Comparison of ENCODE assay signal across 13 mouse cellular contexts in genomic region chr10:108354726-108355391, GRCm38 (mm10). TPM values are rescaled to one million over a fixed set of nuclear protein-coding genes. Genes with fewer than 3 reads are reported as not detected.
DNase-seq lines count a peak whose midpoint lies in the region; ATAC-seq and TF ChIP-seq lines count a peak whose summit lies in the region.
"Had no signal": no experiment of that assay in that cellular context is flagged by ENCODE, and none has a peak within 500 bp of the region (broad histone marks: within the 10 kb centered on the region; RNA-seq: fewer than 3 reads in every experiment).

No protein-coding gene starts in this region.

- no peaks in the 10 kb centered on the region for H3K36me3 ChIP-seq in hindbrain, embryonic 14.5 days (replicated peaks; ENCODE audit: control insufficient read depth, insufficient read depth)
- no peaks in the 10 kb centered on the region for H3K36me3 ChIP-seq in hindbrain, postnatal 0 days (ENCODE audit: insufficient read depth, low read length)
- H3K36me3 ChIP-seq in forebrain, embryonic 13.5 days (ENCODE audit: poor library complexity, severe bottlenecking): no peaks in the 10 kb centered on the region
- H3K36me3 ChIP-seq: heart, embryonic 15.5 days had no signal

- no peaks in the 10 kb centered on the region for H3K9me3 ChIP-seq in hindbrain, embryonic 14.5 days (ENCODE audit: control insufficient read depth, low read length)
- H3K9me3 ChIP-seq in hindbrain, postnatal 0 days (ENCODE audit: low read length): no peaks in the 10 kb centered on the region
- H3K9me3 ChIP-seq in forebrain, embryonic 13.5 days (replicated peaks): no peaks in the 10 kb centered on the region
- H3K9me3 ChIP-seq: heart, embryonic 15.5 days had no signal

- H3K4me1 ChIP-seq in hindbrain, embryonic 14.5 days (replicated peaks; ENCODE audit: control insufficient read depth, insufficient read depth, low read length): no peaks in the 10 kb centered on the region
- no peaks in the 10 kb centered on the region for H3K4me1 ChIP-seq in hindbrain, postnatal 0 days (ENCODE audit: insufficient read depth, low read length)
- H3K4me1 ChIP-seq in forebrain, embryonic 13.5 days: peaks cover 13% of the 10 kb centered on the region

- 39% methylated on average over 10 of the region's 10 CpGs for WGBS in hindbrain, embryonic 14.5 days
- whole genome bisulfite sequencing in hindbrain, postnatal 0 days: 38% methylated on average over 10 of the region's 10 CpGs
- 11% methylated on average over 10 of the region's 10 CpGs for WGBS in forebrain, embryonic 13.5 days

- no peak overlapping the region for H3K9ac ChIP-seq in hindbrain, embryonic 14.5 days
- H3K9ac ChIP-seq in hindbrain, postnatal 0 days (replicated peaks; ENCODE audit: low read length): no peak overlapping the region
- H3K9ac ChIP-seq in forebrain, embryonic 13.5 days: no peak overlapping the region
- H3K9ac ChIP-seq: heart, embryonic 15.5 days had no signal

- no peak for ATAC-seq in hindbrain, embryonic 14.5 days (ENCODE audit: low FRiP score)
- no peak for ATAC-seq in hindbrain, postnatal 0 days
- peak; percentile 41; the same call in 1 of the 2 replicates for ATAC-seq in forebrain, embryonic 13.5 days
- no peak for ATAC-seq in monocyte, adult 5-6 weeks (replicated peaks; ENCODE audit: insufficient number of reproducible peaks, low FRiP score, low TSS enrichment, poor library complexity, severe bottlenecking)
- ATAC-seq: CD4-positive, CD25-positive, alpha-beta regulatory T cell, adult 4 months had no signal

- no peak overlapping the region for H3K4me2 ChIP-seq in hindbrain, embryonic 14.5 days (replicated peaks)
- no peak overlapping the region for H3K4me2 ChIP-seq in hindbrain, postnatal 0 days (ENCODE audit: low read depth, low read length)
- no peak overlapping the region for H3K4me2 ChIP-seq in forebrain, embryonic 13.5 days
- H3K4me2 ChIP-seq: heart, embryonic 15.5 days had no signal

- no peaks in the 10 kb centered on the region for H3K27me3 ChIP-seq in hindbrain, embryonic 14.5 days (ENCODE audit: control insufficient read depth, insufficient read depth, low read length)
- H3K27me3 ChIP-seq in hindbrain, postnatal 0 days (ENCODE audit: insufficient read depth, low read length): no peaks in the 10 kb centered on the region
- H3K27me3 ChIP-seq in forebrain, embryonic 13.5 days: no peaks in the 10 kb centered on the region
- H3K27me3 ChIP-seq: heart, embryonic 15.5 days had no signal

- no peak for TF ChIP-seq CTCF in hindbrain, postnatal 0 days (IDR thresholded peaks at IDR 0.05; ENCODE audit: low read depth)

- H3K27ac ChIP-seq in hindbrain, embryonic 14.5 days: no peak overlapping the region
- no peak overlapping the region for H3K27ac ChIP-seq in hindbrain, postnatal 0 days
- no peak overlapping the region; the same call in 1 of the 2 replicates for H3K27ac ChIP-seq in forebrain, embryonic 13.5 days
- H3K27ac ChIP-seq: heart, embryonic 15.5 days had no signal

- H3K4me3 ChIP-seq in hindbrain, embryonic 14.5 days (replicated peaks; ENCODE audit: low read length): no peak overlapping the region
- H3K4me3 ChIP-seq in hindbrain, postnatal 0 days (ENCODE audit: low read length): no peak overlapping the region
- H3K4me3 ChIP-seq in forebrain, embryonic 13.5 days: no peak overlapping the region
- H3K4me3 ChIP-seq: heart, embryonic 15.5 days had no signal

- DNase-seq in hindbrain, embryonic 14.5 days (ENCODE audit: low spot score): peak; percentile 26
- DNase-seq in hindbrain, postnatal 0 days (ENCODE audit: low spot score): no peak
- peak; percentile 88 for DNase-seq in Muller cell, postnatal 12 days (ENCODE audit: inconsistent ontology term)
- DNase-seq in ZHBTc4 (ENCODE audit: low read depth, low spot score): peak; percentile 61
- no peak for DNase-seq in frontal cortex, adult 2 months (ENCODE audit: extremely low spot score in 1 of 2, low spot score in 1 of 2)
- DNase-seq: cerebellum, adult 11 months; gastrocnemius, postnatal 10 days; liver had no signal

RNA-seq across cellular contexts. Expression of gene Pawr, which starts 22.9 kb away (rescaled TPM):
- polyA plus RNA-seq in hindbrain, embryonic 14.5 days (2014; fragmentation: Nextera tagmentation; extraction: Ambion mirVana): 4.3 and 4.9 TPM in 2 replicates
- total RNA-seq in hindbrain, postnatal 0 days (2014; rRNA removed): 4.7 and 5.6 TPM in 2 replicates
- polyA plus RNA-seq in hindbrain, postnatal 0 days (2015; fragmentation: Nextera tagmentation; extraction: Ambion mirVana): 3.0 and 3.5 TPM in 2 replicates
- polyA plus RNA-seq in forebrain, embryonic 13.5 days (2015; fragmentation: Nextera tagmentation; extraction: Ambion mirVana): 4.3 and 4.7 TPM in 2 replicates
- total RNA-seq in monocyte, adult 5-6 weeks (2017): 0.21 to 0.97 TPM (median 0.29 TPM) in 3 replicates
- polyA plus RNA-seq in frontal cortex, adult 2 months (2012; rRNA removed): 2.8 and 3.9 TPM in 2 replicates
- total RNA-seq: neutrophil, adult 5-6 weeks had no signal
- polyA plus RNA-seq: CD4-positive, CD25-positive, alpha-beta regulatory T cell, adult 4 months had no signal

Comparison
In these comparisons a context has a peak if more than half of its experiments do, and no peak if none do; other contexts are left out.
1. DNase-seq: peak in hindbrain, embryonic 14.5 days (single experiment), Muller cell, postnatal 12 days (single experiment) and ZHBTc4 (single experiment); none in hindbrain, postnatal 0 days (single experiment) and frontal cortex, adult 2 months (0 of 2).